In the genomic region with DNA sequence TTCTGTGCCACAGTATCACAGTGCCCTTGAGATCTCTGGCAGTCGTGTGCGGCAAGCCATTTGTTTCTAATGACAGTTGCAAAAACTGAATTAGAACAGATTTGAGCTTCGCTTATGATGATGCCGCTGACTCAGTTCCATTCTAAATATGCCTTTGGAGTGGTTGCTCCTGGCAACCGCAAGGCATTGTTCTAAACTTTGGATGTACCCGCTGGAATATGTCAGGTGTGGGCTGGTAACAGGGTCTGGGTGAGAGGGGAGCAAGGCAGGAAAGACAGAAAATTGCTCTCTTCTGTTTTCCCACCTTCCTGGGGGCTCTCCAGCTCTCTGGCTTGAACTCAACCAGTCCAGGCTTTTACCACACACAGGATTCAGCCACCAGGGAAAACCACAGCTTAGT, we compare ENCODE assay signal across 13 mouse cellular contexts. TPM values are rescaled to one million over a fixed set of nuclear protein-coding genes. Genes with fewer than 3 reads are reported as not detected.
DNase-seq lines count a peak whose midpoint lies in the region; ATAC-seq and TF ChIP-seq lines count a peak whose summit lies in the region.
"Had no signal": no experiment of that assay in that cellular context is flagged by ENCODE, and none has a peak within 500 bp of the region (broad histone marks: within the 10 kb centered on the region; RNA-seq: fewer than 3 reads in every experiment).

No protein-coding gene starts in this region.

- H3K9ac ChIP-seq in stomach, postnatal 0 days (ENCODE audit: low read length): no peak overlapping the region
- H3K9ac ChIP-seq: kidney, embryonic 15.5 days; lung, embryonic 15.5 days had no signal

- no peak for TF ChIP-seq EP300 in stomach, postnatal 0 days (optimal IDR thresholded peaks at IDR 0.05)

- DNase-seq in frontal cortex, postnatal 25 days (ENCODE audit: low spot score in 2 of 2): no peak
- peak; percentile 71 to 75 for DNase-seq in frontal cortex, adult 2 months (ENCODE audit: extremely low spot score in 1 of 2, low spot score in 1 of 2)
- peak; percentile 84 for DNase-seq in layer of hippocampus, adult 9-11 months
- DNase-seq in spleen, adult 18-20 months: no peak
- DNase-seq in stomach, postnatal 0 days (ENCODE audit: low spot score): no peak
- DNase-seq in cerebellum, adult 9-10 months: no peak

- H3K27ac ChIP-seq in macrophage: 0 out of 2 replicates have a peak overlapping the region, but pooled peaks have one; percentile 46
- H3K27ac ChIP-seq in stomach, postnatal 0 days (replicated peaks): no peak overlapping the region
- H3K27ac ChIP-seq: kidney, embryonic 15.5 days; lung, embryonic 15.5 days; midbrain, embryonic 10.5 days had no signal

- no peak for TF ChIP-seq CTCF in stomach, postnatal 0 days (IDR thresholded peaks at IDR 0.05; ENCODE audit: low read depth)

- H3K9me3 ChIP-seq in stomach, postnatal 0 days (ENCODE audit: control insufficient read depth, low read length): no peaks in the 10 kb centered on the region
- H3K9me3 ChIP-seq: G1E; kidney, embryonic 15.5 days; lung, embryonic 15.5 days; midbrain, embryonic 10.5 days had no signal

- no peaks in the 10 kb centered on the region for H3K4me1 ChIP-seq in stomach, postnatal 0 days (replicated peaks; ENCODE audit: control insufficient read depth, insufficient read depth)
- H3K4me1 ChIP-seq: kidney, embryonic 15.5 days; lung, embryonic 15.5 days; midbrain, embryonic 10.5 days had no signal

- 94% methylated on average over 6 of the region's 6 CpGs for WGBS in macrophage (ENCODE audit: missing documents)
- WGBS in stomach, postnatal 0 days: 72% methylated on average over 6 of the region's 6 CpGs

- H3K4me2 ChIP-seq in stomach, postnatal 0 days (replicated peaks; ENCODE audit: low read depth): no peak overlapping the region
- H3K4me2 ChIP-seq: kidney, embryonic 15.5 days; liver, embryonic 11.5 days; lung, embryonic 15.5 days had no signal

- no peak overlapping the region for H3K4me3 ChIP-seq in macrophage (ENCODE audit: inconsistent target)
- H3K4me3 ChIP-seq in stomach, postnatal 0 days (ENCODE audit: low read depth, low read length): no peak overlapping the region
- H3K4me3 ChIP-seq: kidney, embryonic 15.5 days; lung, embryonic 15.5 days; midbrain, embryonic 10.5 days had no signal

- H3K79me2 ChIP-seq in macrophage (ENCODE audit: inconsistent target): no peaks in the 10 kb centered on the region

- peak; percentile 73 for ATAC-seq in frontal cortex, adult (ENCODE audit: low TSS enrichment)
- ATAC-seq in stomach, postnatal 0 days (ENCODE audit: low FRiP score, low TSS enrichment): no peak

- no peaks in the 10 kb centered on the region for H3K27me3 ChIP-seq in stomach, postnatal 0 days (ENCODE audit: control insufficient read depth, insufficient read depth, low read length)
- H3K27me3 ChIP-seq: kidney, embryonic 15.5 days; lung, embryonic 15.5 days had no signal

- H3K36me3 ChIP-seq in macrophage (ENCODE audit: inconsistent target): no peaks in the 10 kb centered on the region
- no peaks in the 10 kb centered on the region for H3K36me3 ChIP-seq in stomach, postnatal 0 days (ENCODE audit: control insufficient read depth, insufficient read depth, low read length)
- H3K36me3 ChIP-seq: G1E; kidney, embryonic 15.5 days; lung, embryonic 15.5 days; midbrain, embryonic 10.5 days had no signal

RNA-seq across cellular contexts. Expression of a gene that starts 9.7 kb away (rescaled TPM):
- polyA plus RNA-seq in frontal cortex, adult 2 months (2012; rRNA removed): 3.6 and 4.5 TPM in 2 replicates
- 10 to 100 TPM in 16 of 26 experiments, 1 to 10 TPM in 9, under 1 TPM in 1; 0.96 to 24.1 (median 11.8) TPM for total RNA-seq in macrophage (2018; cell fraction: chromatin; rRNA removed)
- total RNA-seq in macrophage (2018; cell fraction: cytosol; rRNA removed): under 1 TPM; 0.11 to 0.80 (median 0.37) TPM
- 10 to 100 TPM in 1 of 26 experiments, 1 to 10 TPM in 24, under 1 TPM in 1; 0.35 to 12.0 (median 4.4) TPM for total RNA-seq in macrophage (2018; cell fraction: nucleus; rRNA removed)
- 0.50 to 0.83 TPM (median 0.62 TPM) in 3 replicates for polyA plus RNA-seq in macrophage (2018)
- 0.53 and 0.57 TPM in 2 replicates for polyA plus RNA-seq in stomach, postnatal 0 days (2015; fragmentation: Nextera tagmentation; extraction: Ambion mirVana)
- polyA plus RNA-seq: G1E had no signal

RNA-seq across cellular contexts. Expression of a gene that starts 39.9 kb away (rescaled TPM):
- 57.6 and 73.7 TPM in 2 replicates for polyA plus RNA-seq in frontal cortex, adult 2 months (2012; rRNA removed)
- 100 to 1,000 TPM in 20 of 26 experiments, 10 to 100 TPM in 6; 34.5 to 425 (median 135) TPM for total RNA-seq in macrophage (2018; cell fraction: chromatin; rRNA removed)
- 10 to 100 TPM; 22.3 to 84.2 (median 40.3) TPM for total RNA-seq in macrophage (2018; cell fraction: cytosol; rRNA removed)
- 100 to 1,000 TPM in 9 of 26 experiments, 10 to 100 TPM in 17; 36.1 to 233 (median 76.6) TPM for total RNA-seq in macrophage (2018; cell fraction: nucleus; rRNA removed)
- polyA plus RNA-seq in macrophage (2018): 33.2 to 62.9 TPM (median 58.3 TPM) in 3 replicates
- polyA plus RNA-seq in stomach, postnatal 0 days (2015; fragmentation: Nextera tagmentation; extraction: Ambion mirVana): 8.7 and 9.5 TPM in 2 replicates

RNA-seq across cellular contexts. Expression of a gene that starts 57.5 kb away (rescaled TPM):
- polyA plus RNA-seq in frontal cortex, adult 2 months (2012; rRNA removed): 73.7 and 83.3 TPM in 2 replicates
- total RNA-seq in macrophage (2018; cell fraction: chromatin; rRNA removed): 100 to 1,000 TPM in 23 of 26 experiments, 10 to 100 TPM in 3; 85.9 to 320 (median 236) TPM
- 10 to 100 TPM in 25 of 26 experiments, 1 to 10 TPM in 1; 8.6 to 27.9 (median 18.3) TPM for total RNA-seq in macrophage (2018; cell fraction: cytosol; rRNA removed)
- total RNA-seq in macrophage (2018; cell fraction: nucleus; rRNA removed): 100 to 1,000 TPM in 11 of 26 experiments, 10 to 100 TPM in 15; 33.0 to 174 (median 85.8) TPM
- polyA plus RNA-seq in macrophage (2018): 11.7 to 21.9 TPM (median 21.3 TPM) in 3 replicates
- polyA plus RNA-seq in stomach, postnatal 0 days (2015; fragmentation: Nextera tagmentation; extraction: Ambion mirVana): 14.6 and 15.7 TPM in 2 replicates

Comparison
In these comparisons a context has a peak if more than half of its experiments do, and no peak if none do; other contexts are left out.
1. DNase-seq: peak in frontal cortex, adult 2 months (2 of 2) and layer of hippocampus, adult 9-11 months (single experiment); none in frontal cortex, postnatal 25 days (0 of 2), spleen, adult 18-20 months (0 of 2), stomach, postnatal 0 days (single experiment) and cerebellum, adult 9-10 months (single experiment).